Mouse (Mus musculus) 3134 (cell line): Measurements from ENCODE around the gene Sox18.

Experiments
- DNase-seq: peaks from one replicate; pipeline ENCODE4 v3.0.0-alpha.2; 2011; ENCODE audit warnings: low spot score; ENCODE audit not compliant: insufficient read length; ENCODE audit errors: extremely low read depth

Gene Sox18

DNA sequence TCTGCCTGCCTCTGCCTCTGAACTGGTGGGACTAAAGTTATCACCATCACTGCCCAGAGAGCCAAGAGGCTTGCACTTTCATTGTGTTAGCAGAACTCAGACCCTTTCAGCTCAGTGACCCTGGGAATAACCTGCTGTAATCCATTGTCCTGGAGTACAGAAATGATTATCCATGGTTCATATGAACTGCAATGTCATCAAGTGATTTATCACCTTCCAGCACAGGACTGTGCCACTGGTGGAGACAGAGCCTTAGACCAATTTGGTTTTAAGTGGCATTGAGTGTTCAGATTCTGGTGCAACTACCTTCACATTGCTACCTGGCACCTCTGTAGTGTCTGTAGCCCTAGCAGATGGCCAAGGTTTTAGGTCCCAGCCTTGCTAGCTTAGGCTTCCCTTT lies 18.4 kb downstream of the Sox18 start:
- DNase-seq, result no peak

DNA sequence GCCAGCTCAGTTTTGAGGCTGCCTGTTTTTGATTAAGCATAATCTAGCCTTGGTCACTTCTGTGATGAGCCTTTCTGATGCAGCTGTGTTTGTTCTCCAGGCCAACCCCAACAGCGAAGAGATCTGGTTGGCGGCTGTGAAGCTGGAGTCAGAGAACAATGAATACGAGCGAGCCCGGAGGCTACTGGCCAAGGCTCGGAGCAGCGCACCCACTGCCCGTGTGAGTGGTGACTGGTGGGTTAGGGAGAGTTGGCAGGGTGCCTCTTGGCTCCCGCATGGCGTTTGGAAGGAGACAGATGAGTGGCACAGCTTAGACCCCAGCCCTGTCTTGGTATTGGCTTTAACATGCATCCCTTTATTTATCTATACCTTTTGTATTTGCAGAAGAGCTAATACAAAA lies 22.5 kb downstream of the Sox18 start:
- no peak for DNase-seq

DNA sequence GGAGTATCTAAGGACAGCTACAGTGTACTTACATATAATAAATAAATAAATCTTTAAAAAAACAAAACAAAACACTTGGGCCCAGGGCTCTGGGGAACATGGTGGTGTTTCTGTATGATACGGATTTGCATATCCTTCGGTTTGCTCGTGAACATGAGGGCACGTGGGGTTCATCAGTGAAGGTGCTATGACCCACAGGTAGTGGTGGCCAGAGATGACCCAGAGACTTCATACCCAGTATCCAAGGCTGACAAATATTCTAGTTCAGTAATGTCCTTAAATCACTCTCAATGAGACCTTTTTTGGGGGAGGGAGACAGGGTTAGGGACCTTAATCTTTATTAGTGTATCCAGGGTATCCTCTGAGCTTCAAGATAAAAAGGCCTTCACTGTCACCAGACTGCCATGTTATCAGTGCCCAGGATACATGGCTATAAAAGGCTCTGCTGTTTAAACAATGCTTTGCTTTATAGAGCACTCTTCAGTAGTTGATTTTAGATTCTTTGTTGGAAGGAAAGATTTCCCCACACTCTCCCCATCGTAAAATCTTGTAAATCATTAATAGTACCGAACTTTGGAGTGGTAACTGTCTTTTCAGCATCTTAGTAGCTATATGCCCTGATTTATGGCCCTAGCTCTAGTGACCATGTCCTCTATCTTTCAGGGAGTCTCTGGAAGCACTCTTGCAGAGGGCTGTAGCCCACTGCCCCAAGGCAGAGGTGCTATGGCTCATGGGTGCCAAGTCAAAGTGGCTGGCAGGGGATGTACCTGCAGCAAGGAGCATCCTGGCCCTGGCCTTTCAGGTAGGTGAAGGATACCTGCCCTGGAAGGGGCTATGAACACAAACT lies 24.6 kb downstream of the Sox18 start:
- no peak for DNase-seq

DNA sequence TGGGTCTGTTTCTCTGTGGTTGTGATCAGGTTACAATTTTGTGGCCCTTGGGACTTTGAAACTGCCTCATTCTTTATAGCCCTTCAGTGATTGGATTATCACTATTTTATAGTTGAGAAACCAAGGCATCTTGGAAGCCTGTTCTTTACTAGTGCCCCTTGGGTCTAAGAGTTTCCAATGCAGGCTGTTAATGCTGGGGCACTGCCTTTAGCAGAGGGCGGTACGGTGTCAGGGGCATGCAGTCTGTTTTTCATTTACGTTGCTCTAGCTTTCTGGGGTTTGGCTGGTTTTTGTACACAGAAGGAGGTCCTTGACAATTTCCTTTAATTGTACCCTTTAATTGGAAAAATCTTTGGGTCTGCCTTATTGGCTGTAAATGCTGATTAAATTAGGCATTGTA lies 25.8 kb downstream of the Sox18 start:
- no peak for DNase-seq

DNA sequence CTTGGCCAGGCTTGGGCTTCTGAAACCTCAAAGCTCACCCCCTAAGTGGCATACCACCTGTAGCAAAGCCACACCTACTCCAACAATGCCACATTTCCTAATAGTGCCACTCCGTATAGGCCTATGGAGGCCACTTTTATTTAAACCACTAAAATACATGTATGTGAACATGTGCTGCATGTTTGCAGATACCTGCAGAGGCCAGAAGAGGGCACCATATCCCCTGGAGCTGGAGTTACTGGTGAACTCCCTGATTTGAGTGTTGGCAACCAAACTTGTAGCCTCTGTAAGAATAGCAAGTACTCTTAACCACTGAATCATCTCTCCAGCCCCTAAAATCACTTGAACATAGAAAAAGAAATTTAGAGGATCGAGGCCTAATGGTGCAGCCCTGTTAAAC lies 27.1 kb downstream of the Sox18 start:
- DNase-seq, result peak; percentile 26

DNA sequence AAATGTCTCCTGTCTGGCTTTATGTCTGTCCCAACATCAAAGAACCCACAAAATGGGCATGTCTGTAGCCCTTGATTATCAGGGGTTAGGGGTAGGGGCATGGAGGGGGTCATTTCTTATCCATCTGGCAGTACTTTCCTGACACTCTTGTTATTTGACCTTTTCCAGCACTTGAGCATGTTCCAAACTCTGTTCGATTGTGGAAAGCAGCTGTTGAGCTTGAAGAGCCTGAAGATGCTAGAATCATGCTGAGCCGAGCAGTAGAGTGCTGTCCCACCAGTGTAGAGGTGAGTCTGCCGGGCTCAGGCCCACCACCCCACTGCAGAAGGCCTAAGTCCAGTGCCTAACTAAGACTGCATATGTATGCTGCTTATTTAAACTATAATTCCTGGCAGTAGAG lies 35.6 kb downstream of the Sox18 start:
- no peak for DNase-seq

DNA sequence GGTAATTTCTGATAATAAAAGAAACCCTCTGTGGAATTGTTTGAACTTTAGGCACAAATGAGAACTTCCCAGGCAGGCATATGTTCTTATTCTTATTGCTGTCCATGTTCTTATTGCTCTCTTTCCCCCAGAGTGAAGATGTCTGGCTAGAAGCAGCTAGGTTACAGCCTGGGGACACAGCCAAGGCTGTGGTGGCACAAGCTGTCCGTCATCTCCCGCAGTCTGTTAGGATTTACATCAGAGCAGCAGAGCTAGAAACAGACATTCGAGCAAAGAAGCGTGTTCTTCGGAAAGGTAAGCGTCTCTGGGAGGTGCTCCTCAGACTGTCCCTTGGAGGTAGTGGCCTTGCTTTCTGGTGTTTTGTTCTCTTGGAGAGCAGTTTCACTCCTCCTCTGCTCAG lies 38.8 kb downstream of the Sox18 start:
- no peak for DNase-seq

DNA sequence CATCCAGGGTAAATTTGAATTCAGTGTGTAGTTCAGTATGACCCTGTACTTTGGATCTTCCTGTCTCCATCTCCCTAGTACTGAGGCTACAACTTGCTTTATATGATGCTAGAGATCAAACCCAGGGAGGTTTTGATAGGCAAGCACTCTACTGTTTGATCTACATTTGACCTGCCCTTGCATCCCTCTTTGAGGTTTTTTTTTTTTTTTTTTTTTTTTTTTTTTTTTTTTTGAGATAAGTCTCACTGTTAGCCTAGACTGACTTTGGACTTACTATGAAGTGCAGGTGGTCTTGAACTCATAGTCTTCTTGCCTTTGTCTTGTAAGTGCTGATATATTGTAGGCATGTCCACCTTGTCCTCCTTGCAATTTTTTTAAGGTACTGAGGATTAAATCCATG lies 43.0 kb downstream of the Sox18 start:
- no peak for DNase-seq

DNA sequence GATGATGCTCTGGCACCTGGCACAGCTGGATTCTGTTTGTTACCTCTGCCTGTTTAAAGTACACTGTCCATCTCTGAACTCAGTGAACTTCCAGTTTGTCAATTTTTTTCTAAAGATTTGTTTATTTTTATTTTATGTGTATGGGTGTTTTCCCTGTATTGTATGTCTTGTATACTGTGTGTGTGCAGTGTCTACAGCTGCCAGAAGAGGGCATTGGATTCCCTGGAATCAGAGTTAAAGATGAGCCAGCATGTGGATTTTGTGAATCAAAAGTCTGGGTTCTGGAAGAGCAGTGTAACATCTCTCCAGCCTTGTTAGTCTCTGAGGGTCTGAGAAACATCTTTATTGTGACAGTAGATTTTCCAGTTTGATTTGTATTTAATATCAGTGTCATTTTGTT lies 48.0 kb downstream of the Sox18 start:
- DNase-seq, result no peak
